Mouse (Mus musculus) thymus, adult 18-20 months (tissue): Measurements from ENCODE around the gene Miox.

Source experiments
- DNase-seq, 2 experiments: peaks; one replicate each; pipeline ENCODE4 v3.0.0; 2022; ENCODE audit warnings: mixed read lengths in 2 of 2

Miox gene

DNA sequence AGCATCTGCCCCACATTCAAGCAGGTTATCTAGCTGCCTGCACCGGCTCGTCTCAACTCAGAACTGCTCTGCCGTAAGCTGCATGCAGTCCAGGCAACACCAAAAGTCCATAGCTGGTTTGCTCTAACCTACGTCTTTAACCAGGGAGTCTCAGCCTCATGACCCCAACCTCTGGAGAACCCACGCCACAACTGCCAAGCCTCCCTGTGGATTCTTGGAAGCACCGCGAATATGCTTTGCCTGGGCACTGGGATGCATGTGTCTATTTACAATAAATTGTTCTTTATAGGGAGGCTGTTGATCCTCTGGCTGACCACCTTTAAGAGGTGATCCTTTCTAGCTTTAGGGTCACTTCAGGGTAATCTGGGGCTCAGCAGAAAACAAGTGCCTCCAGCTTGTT lies 38.3 kb downstream of the Miox start:
- DNase-seq = no peak

DNA sequence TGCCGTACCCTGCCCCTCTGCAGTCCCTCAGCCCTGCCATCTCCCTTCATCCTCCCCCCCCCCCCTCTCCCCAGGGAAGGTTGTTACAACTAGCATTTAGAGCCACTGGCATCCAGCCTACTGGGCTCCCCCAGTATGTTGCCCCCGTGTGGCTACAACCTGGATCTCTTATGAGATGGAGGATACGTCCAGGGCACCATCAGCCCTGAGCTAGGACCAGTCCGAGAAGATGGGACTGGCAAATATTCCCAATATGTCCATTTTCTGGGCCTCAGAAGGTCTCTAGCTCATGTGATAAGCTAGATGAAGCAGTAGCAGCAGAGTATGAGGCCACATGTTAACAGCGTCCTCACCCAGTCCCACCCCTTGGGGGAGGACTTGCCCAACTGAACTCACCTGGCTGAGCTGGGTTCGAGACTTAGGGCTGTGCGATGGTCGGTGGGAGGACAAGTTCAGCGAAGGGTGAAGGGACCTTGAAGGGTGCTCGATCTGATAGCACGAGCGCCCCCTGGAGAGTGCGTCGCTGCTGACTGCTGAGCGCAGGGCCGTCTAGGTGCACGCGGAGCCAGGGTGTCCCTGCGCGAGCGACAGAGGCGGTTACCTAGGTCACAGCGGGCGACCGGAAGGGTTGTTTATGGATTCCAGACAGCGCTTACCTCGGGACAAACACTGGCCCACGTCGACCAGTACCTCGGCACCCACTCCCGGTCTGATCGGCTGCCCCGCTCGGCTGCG lies 39.0 kb downstream of the Miox start:
- DNase-seq = peak; percentile 70 to 78

DNA sequence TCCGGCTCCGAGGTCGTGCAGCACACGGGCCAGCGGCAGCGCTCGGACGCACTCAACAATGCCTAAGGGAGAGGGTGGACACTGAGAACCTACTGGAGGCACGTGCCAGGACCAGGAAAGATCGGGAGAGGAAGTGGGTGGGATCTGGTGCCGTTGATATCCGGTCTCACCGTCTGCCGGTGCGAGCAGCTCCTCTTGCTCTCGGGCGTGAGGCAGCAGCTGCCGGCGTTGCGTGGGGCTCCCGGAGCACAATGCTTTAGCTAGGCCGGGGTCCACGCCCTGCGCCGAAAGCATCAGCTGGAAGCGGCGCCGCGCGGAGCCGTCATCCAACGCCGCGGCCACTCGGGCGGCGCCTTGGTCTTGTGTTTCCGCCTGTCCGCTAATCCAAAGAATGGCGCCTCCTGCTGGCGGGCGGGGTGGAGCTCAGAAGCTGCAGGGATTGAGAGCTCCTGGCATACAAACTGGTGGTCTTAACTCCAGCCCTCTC lies 39.6 kb downstream of the Miox start, which contains the start of gene Sco2:
Gene Sco2 (minus strand): TSS at position 85 of the 487 bp plus-strand sequence.
- peak; percentile 75 to 80 for DNase-seq

DNA sequence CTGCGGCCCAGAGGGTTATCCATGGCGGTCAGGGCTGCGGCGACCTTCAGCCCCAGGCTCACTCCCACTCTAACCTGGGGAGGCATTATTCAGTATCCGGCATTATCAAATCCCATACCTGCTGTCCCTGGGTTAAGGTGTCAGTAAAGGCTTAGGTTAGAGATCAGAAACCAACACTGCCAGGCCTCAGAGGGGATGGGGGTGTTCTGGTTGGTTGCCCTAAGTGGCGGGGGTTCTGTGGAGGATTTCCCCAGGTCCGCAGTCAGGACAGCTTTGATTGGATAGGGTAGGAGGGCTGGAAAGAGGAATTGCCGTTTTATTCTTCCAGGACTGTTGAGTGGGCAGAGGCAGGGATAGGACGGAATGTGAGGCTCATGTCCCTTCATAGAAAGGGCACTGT lies 40.1 kb downstream of the Miox start:
- no peak for DNase-seq

DNA sequence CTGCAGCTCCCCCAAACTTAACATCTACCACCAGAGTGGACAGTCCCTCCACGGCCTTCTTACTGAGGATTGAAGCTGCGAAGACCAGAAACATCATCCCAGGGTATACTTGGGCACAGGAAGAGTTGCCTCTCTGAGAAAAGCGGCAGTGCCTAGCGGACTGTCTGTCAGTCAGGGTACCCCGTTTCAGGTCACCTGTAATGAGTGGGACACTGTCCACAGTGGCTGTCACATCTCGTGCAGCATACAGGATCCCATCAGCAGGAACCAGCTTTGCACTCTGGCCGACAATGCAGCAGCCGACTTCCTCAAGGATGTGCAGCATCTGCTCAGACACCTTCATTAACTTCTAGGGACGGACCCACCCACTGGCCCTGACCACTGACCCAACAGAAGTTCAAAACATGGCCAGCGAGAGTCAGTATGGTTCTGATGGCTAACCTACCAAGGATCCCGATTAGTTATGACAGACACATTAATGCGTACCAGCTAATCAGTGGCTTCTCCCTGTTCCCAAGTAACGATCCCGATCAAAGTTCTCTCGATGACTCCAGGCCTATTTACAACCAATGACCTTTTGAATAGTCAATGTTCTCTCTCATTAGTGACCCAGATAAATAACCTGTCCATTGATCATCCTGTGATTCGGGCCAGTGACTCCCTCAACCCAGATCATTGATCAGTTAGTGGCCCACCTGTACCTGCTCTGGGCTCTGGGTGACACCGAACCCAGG lies 40.8 kb downstream of the Miox start:
- DNase-seq = no peak

DNA sequence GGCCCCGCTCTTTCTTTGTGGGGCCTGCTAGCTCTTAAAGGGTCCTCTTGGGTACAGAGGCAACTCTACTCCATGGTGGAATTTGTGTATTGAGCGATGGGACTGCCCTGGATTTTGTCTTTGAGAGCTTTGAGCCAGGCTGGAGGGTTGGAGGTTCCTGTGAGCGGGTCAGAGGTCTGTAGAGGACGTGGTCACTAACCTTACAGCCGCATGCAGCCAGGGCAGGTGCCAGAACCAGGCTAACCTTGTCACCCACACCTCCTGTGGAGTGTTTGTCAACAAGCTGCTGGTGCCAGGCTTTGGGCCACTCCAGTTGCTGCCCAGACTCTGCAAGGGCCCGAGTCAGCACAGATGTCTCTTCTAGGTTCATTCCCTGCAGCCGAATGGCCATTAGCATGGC lies 41.8 kb downstream of the Miox start:
- DNase-seq = no peak

DNA sequence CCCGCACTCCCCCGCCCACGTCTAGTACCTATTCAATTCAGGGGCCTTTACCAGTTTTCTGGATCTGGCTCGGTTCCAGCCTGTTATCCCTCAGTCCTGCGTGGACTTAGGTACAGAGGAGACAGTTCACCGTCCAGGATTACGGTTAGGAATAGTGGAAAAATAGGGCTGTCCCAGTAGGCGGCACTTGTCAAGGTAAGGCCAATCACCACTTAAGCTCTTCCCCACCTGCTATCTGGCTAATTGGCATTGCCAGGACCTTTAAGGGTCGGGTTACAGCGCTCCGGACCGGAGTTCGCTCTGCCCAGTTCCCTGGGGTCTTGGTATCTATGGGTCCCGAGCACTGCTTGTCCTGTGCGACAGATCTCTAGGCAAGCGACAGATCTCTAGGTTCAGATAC lies 42.8 kb downstream of the Miox start, which contains the start of gene Tymp:
Gene Tymp (minus strand): TSS at position 83 of the 400 bp plus-strand sequence.
- no peak for DNase-seq

DNA sequence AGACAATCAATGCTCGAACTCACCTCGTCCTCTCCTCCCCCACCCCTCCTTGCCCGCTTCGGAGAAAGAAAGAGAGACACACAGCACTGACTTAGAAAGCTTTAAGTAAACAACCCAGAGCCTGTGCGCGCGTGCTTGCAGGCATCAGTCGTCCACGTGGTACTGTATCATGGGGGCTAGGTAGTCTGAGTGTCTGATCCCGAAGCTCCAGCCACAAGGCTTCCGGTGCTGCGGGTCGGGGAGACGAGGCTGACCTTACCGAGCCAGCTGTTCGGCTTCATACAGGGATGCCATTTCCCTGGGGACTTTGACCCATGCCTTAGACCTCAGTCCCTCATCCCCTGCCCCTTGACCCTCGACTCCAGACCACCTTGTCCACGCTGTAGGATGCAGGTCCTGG lies 43.2 kb downstream of the Miox start:
- no peak for DNase-seq

DNA sequence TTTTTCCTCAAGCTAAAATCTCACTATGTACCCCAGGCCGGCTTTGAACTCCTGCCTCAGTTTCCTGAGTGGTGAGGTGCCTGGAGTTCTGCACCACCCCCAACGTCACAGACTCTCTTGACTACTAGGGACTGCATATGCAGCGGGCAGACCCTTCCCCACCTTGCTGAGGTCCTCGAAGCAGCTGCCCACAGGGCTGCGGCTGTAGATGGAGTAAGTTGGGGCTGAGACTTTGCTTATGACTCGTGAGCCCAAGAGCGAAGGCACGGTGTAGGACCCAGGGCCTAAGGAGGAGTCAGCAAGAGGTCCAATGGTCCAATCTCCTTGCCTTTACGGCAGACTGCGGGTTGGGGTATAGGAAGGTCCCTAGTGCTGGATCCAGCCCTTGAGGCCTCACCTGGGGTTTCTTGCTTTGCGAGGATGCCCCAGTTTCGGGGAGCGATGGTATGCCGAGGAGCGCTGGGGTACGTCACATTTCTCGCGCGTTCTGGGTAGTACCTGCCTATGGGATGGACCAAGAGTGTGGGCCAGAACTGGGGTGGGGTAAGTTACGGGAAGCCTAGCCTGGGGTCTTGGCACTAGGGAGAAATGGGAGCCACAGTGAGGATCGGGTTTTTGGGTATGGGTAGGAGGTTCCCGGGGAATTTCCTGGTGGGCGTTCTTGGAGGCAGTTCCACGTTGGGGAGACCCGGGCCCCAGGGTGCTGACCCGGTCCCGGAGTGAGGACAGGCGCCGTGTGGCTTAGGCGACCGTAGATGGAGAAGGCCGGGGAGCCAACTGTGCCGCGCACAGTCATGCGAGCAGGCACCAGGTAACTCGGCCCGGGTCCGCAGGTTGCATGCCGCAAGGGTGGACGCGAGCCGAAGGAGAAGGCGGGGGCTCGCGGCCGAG lies 44.0 kb downstream of the Miox start:
- no peak for DNase-seq

DNA sequence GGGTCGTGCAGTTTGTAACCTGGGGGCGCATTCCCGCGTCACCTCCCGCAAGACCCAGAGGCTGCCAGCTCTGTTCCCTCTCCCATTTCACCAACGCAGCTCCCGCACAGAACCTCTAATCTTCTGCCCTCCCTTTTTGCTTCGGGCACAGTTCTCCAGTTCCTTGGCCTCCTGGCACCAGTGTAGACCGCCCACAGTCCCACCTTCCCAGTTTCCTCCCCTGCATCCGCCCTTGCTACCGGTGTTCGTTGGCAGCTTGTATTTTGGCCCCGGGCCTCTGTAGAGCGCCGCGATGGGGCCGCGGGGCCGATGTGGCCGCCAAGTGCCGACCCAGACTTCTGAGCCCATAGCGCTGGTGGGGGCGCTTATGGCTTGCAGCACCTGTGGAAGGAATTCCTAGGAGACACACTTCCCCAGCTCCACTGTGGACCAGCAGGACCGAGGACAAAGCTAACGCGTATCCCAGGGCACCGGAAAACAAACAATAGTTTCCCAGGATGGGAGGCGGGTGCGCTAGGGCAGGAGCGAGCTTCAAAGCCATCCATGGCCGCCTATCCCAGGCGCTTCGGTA lies 44.7 kb downstream of the Miox start, which contains the start of gene Odf3b:
Gene Odf3b (minus strand): TSS at position 452 of the 571 bp plus-strand sequence.
- no peak for DNase-seq

DNA sequence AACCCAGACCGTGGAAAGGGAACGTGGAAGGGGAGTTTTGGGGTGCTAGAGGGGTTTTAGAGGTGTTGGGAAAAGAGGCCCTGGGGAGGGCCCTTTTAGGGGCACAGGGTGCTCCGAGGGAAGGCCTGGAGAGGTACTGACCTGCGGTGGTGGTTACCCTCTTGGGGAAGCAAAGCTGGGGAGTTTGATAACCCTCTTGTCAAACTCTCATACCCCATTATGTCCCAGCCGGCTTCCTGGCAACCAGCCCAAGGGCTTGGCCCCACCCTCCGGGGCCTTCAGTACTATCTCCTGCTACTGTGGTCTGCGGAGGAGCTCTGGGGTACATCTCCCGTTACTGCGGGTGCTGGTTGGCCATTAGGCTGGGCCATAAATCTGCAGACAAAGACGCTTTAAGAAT lies 45.2 kb downstream of the Miox start:
- no peak for DNase-seq

DNA sequence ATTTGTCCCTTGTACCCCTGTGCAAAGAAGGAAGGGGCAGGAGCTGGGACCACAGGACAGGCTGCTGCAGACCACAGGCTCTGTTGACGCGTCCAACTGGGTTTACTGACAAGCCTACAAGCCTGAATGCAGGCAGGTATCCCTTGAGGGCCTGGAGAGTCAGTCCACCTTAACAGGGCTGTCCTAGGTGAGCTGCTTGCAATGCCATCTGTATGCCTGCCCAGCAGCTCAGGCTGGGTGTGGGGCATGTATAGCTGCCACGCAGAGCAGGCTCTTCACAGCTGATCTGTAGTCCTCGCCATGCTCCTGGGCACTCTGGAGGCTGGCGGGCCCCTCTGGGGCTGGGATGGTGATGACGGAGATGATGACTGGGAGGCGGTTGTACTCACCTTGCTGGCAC lies 50.4 kb downstream of the Miox start, which contains the start of gene Klhdc7b:
Gene Klhdc7b (plus strand): TSS at position 301 of the 400 bp plus-strand sequence.
- DNase-seq = no peak
